Mouse (Mus musculus) heart, adult 2 months (tissue): ENCODE results near the gene Tnni3.

Source experiments
- CTCF ChIP-seq: fragments of 200-600 bp; IDR thresholded peaks from 2 replicates; pipeline ENCODE4 v1.8.1; 2022; ENCODE audit warnings: antibody characterized with exemption, mild to moderate bottlenecking, moderate library complexity
- EP300 ChIP-seq: fragments of 200-500 bp; IDR thresholded peaks from 2 replicates; pipeline ENCODE4 v1.6.1; 2011; ENCODE audit warnings: low read depth, low read length, control low read depth; ENCODE audit not compliant: insufficient read depth

DNA sequence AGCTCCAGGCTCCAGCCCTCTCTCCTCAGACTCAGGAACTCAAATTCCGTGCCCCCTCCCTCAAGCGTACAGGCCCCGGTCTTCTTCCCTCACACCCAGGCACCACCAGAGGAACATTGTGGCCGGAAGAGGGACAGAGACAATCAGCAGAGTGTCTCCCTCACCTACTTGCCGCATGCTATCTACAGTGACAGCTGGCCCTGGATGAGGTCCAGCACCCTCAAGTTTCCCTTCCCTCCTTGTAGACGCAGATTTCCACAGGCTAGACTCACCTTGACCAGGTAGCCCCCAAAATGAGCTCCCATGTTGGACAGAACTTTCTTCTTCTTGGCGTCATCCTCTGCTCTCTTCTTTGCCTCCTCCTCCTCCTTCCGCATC is 15.3 kb downstream of the Tnni3 start:
- TF ChIP-seq CTCF = no peak
- no peak for TF ChIP-seq EP300
